Mouse (Mus musculus): Measurements from ENCODE around the gene Tbc1d22a. TPM values are rescaled to one million over a fixed set of nuclear protein-coding genes. Genes with fewer than 3 reads are reported as not detected.

The Tbc1d22a gene
- total RNA-seq, 1 experiment from 2014 or later: 28.3 TPM

DNA sequence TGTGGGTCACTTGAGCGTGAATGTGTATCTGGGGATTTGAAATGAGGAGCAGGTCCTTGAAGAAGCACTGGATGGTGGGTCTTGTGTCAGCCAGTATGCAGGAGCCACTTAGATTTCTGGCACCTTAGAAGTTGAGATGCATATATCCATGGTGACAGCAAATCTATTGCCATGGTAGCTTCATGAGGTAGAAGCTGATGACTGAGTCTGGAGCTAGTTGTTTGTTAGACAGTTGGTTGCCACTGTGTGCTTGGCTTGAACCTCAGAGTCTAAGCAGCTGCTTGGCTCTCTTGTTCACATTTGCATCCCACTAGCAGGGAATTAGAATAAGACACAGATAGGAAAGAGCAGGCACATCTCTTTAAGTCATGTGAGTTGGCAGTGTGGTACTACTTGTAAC lies 89.6 kb downstream of the Tbc1d22a start:
- no peak for ATAC-seq (replicated peaks; ENCODE audit: insufficient number of reproducible peaks, low FRiP score, low TSS enrichment, poor library complexity, severe bottlenecking)

DNA sequence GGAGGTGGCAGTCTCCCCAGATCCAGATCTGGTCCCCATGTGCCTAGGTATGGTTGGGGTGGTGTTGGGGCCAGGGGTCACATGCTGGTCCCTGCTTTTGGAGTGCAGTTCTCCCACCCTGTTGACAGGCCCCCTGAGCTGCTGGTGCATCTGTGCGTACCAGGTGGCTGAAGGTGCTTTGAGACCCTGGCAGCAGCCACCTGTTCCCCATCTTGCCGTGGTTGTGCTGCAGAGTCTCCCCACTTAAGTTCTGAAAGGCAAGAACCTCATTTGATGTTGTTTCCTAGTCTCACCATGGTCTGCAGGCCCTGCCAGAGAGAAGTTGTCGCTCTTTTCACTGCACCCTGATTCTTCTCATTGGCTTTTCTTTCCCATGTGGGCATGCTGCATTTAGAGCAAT lies 90.6 kb downstream of the Tbc1d22a start:
- ATAC-seq (replicated peaks; ENCODE audit: insufficient number of reproducible peaks, low FRiP score, low TSS enrichment, poor library complexity, severe bottlenecking): no peak

DNA sequence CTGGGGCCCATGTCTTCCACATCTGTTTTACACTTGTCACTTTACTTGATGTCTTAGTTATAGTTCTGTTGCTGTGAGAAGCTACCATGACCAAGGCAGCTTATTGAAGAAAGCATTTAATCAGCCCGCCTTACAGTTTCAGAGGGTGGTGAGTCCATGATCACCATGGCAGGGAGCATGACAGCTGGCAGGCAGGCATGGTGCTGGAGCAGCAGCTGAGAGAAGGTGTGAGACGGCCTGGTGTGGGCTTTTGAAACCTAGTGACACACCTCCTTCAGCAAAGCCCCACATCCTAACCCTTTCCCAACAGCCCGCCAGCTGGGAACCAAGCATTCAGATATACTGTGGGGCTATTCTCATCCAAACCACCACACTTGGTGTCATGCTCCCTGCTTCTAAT lies 91.0 kb downstream of the Tbc1d22a start:
- ATAC-seq (replicated peaks; ENCODE audit: insufficient number of reproducible peaks, low FRiP score, low TSS enrichment, poor library complexity, severe bottlenecking): no peak

DNA sequence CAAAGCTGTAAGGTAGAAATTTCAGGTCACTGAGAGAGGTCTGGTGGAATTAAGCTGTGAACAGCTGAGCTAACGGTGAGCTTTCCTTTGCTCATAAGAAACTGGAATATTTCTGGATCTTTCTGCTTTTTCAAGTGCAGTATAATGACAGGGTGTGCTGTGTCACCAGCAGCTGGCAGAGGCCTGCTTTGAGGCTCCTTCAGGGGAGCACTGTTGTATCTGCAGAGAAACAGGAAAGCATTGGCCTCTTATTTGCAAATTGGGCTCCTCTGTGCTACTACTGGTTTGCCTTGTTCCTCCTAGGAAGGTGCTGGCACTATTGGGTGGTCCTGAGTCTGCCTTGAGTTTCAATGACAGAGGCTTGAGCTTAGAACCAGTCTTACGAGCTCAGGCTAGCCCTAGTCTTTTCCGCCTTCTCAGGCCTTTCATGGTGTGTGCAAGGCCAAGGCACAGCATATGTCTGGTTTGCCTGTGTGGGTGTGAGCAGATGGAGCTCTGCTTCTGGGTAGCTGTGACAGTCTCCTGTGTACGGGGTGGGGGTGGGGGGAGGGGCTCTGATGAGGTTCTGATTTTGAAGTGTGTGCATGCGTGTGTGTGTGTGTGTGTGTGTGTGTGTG lies 95.1 kb downstream of the Tbc1d22a start:
- no peak for ATAC-seq (replicated peaks; ENCODE audit: insufficient number of reproducible peaks, low FRiP score, low TSS enrichment, poor library complexity, severe bottlenecking)

DNA sequence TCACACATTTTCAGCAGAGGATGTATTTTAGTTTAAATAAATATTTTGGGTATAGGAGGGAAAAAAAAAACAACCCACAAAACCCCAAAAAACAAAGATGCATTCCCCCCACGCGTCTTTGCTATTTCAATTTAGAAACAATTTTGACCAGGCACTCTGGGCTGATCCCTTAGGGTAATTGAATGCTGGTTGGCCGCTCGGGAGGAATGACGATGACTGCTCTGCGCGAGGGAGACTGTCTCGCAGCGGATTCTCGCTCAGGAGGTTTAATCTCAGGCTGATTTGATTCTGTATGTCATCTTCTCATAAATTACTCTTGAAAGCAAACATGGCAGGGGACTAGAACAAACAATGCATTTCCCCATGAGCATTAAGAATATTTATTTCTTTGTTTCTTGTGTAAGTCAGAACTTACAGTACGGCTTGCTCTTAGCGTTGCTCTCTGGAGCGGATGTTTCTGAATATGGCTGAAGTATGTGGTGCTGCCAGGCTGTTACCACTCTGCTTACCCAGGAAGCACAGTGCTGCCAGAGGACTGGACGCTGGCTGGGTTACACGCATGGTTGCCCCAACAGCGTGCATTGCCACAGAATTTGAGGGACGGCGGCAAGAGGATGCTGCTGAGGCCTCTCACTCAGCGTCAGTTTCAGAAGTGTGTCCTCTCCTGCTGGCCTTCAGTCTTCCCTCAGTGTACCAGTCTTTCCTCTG lies 106.7 kb downstream of the Tbc1d22a start:
- ATAC-seq (replicated peaks; ENCODE audit: insufficient number of reproducible peaks, low FRiP score, low TSS enrichment, poor library complexity, severe bottlenecking): no peak

DNA sequence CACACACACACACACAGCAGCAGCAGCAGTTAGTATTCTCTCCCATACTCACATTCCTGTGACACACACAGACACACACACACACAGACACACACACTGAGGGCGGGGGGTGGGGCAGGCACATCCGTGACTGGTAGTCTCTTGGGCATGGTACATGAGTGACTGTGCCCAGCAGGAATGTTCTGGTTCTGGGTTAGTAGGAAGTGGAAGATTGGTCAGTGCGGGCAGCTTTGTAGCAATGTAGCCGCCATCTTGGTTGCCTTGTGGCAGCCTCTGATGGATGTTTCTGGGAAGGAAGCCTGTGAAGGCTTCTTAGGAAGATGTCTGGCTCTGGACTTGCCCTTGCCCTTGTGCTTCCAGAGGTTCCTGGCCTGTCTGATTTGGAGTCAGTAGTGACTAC lies 112.1 kb downstream of the Tbc1d22a start:
- no peak for ATAC-seq (replicated peaks; ENCODE audit: insufficient number of reproducible peaks, low FRiP score, low TSS enrichment, poor library complexity, severe bottlenecking)

DNA sequence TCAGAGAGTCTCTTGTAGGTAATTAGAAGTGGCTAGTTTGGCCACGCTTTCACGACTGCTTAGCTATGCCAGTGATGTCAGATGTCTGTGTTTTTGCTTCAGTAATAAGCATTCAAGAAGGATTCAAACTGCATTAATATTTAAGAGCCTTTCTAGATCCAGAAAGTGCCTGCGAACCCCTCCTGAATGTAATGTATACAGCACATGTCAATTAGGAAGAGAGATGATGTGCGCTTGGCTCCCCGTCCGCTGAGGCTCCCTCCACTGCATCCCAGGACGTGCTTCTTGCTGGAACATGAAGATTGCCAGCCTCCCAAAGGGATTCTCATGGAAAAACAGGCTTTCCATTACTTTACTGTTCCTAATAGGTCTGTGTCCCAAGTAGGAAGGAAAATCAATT lies 115.7 kb downstream of the Tbc1d22a start:
- no peak for ATAC-seq (replicated peaks; ENCODE audit: insufficient number of reproducible peaks, low FRiP score, low TSS enrichment, poor library complexity, severe bottlenecking)

DNA sequence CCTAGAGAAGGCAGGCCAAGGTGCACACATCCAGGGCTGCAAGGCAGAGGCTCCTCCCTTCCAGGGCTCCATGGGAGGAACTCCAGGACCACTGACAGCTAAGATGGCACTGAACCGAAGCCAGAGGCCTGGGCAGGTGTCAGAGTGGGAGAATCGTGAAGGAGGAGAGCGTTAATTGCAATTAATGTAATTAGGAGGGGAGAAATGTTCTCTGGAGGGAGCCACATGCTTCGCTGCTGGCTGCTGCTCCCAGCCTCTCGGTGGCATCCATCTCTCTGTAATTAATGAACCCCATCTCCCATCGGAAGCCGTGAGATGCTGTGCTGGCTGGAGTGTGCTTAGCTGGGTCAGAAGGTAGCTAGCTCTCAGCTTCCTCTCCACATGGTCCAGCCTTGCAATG lies 116.2 kb downstream of the Tbc1d22a start:
- no peak for ATAC-seq (replicated peaks; ENCODE audit: insufficient number of reproducible peaks, low FRiP score, low TSS enrichment, poor library complexity, severe bottlenecking)

DNA sequence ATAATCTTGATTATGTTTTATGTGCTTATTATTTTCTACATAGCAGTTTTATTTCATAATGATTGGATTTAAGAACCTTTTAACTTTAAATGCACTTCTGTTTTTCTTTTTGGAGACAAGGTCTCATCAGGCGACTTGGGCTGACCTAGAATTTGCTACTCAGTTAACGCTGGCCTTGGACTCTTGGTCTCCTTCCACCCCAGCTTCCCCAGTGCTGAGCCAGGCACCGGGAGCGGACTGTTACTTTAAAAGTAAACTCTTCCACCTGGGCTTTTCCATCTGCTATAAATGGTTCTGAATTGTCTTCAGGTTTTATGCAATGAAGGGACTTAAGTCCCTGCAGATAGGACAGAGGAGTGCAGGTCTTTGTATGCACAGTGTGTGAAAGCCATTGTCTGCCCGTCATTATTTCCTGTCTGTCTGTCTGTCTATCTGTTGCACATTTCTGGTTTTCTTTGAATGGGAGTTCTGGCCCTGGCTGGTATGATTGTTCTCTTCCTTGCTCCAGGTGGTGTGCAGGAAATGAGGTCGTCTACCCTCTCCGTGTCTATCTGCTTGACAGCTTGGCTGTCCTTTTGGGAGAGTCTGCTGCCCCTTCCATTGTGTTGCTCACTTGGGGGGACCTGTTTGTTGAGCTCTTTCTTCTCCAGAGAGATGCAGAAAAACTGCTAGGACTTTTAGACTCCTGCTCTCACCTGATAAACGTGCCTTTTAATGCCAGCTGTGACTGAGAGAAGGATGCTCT lies 117.4 kb downstream of the Tbc1d22a start:
- no peak for ATAC-seq (replicated peaks; ENCODE audit: insufficient number of reproducible peaks, low FRiP score, low TSS enrichment, poor library complexity, severe bottlenecking)

DNA sequence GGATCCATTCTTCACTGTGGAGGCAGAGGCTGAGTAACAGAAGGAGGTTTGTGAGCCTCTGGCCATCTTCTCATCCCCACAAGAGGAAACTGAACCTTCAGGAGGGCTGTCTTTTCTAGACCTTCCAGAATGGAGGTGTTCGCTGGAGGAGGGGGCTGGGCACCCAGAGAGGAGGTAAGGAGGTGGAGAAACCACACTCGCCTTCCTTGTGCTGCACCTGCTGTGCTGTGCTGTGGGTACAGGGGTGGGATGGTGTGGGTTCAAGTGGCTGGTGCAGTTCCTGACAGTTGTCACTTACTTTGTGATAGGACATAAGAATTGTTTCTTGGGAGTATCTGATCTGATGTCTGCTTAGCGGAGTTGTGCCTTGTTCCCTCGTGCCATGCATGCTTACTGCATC lies 118.9 kb downstream of the Tbc1d22a start:
- ATAC-seq (replicated peaks; ENCODE audit: insufficient number of reproducible peaks, low FRiP score, low TSS enrichment, poor library complexity, severe bottlenecking): no peak

DNA sequence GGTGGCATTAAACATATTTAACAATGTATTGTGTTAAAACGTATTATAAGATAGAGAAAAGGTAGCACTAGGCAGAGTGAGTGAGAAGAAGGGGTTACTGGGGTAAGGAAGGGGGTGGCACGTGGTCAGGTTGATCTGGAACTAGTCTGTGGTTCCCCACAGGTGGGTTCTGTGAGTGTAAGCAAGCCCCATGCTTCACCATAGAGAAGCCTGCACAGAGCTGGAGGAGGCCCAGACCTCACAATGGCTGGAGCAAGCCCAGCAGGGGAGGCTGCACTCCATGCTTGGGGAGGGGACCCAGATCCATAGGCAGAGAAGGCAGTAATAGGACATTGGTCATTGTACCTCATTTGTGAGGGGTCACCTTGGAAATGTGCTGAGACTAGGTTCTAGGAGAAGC lies 119.3 kb downstream of the Tbc1d22a start:
- no peak for ATAC-seq (replicated peaks; ENCODE audit: insufficient number of reproducible peaks, low FRiP score, low TSS enrichment, poor library complexity, severe bottlenecking)

DNA sequence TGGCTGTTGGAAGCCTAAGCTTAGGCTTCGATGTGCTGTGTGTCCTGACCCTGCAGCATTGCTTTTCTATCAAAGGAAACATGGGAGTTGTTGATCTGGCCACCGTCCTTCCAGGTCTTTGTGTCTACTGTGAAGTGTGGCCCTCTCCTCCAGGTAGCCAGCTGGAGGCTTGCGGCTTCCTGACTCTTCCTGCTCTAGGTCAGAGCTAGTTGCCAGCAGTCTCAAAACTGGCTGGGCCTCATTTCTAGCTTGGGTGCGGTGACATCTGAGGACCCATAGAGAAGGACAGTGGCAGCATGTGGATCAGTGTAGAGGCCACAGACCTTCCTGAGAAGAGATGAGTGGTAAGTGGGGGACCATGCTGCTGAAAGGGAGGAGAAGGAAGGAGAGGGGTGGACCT lies 120.0 kb downstream of the Tbc1d22a start:
- ATAC-seq (replicated peaks; ENCODE audit: insufficient number of reproducible peaks, low FRiP score, low TSS enrichment, poor library complexity, severe bottlenecking): no peak

DNA sequence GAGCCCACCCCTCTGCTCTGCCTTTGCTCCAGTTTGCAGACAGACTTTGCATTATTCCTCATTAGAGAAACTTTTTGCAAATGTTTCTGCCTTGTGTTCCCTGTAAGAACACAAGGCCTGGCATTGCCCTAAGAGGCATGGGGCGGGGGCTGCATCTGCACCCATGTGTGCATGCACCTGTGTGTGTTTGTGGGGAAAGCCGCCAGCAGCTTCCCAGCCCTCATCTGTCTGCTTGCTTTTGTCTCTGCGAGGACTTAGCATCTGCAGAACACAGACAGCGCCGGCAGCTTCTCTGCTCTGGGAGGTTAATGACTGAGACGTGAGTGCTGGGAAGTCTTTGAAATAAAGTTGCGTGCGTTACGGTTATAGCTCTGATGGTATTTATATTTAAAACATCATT lies 120.5 kb downstream of the Tbc1d22a start:
- ATAC-seq (replicated peaks; ENCODE audit: insufficient number of reproducible peaks, low FRiP score, low TSS enrichment, poor library complexity, severe bottlenecking): no peak

DNA sequence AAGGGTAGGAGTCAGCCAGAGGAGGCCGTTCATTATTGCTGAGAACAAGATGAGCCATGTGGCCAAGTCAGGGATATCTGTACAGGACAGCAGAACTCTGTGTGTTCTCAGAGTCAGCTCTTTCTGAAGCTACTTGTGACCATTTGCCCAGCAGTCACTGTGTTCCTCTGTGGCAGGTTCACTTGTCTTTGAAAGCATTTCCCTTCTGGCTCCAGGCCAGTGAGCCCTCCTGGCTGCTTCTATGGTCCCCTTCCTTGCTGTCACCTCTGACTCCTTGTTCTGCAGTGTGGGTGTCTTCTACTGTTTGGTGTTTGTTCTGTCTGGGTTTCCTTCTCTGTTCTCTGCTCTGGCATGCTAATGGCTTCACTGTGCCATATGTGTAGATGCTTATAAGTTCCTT lies 121.5 kb downstream of the Tbc1d22a start:
- no peak for ATAC-seq (replicated peaks; ENCODE audit: insufficient number of reproducible peaks, low FRiP score, low TSS enrichment, poor library complexity, severe bottlenecking)

DNA sequence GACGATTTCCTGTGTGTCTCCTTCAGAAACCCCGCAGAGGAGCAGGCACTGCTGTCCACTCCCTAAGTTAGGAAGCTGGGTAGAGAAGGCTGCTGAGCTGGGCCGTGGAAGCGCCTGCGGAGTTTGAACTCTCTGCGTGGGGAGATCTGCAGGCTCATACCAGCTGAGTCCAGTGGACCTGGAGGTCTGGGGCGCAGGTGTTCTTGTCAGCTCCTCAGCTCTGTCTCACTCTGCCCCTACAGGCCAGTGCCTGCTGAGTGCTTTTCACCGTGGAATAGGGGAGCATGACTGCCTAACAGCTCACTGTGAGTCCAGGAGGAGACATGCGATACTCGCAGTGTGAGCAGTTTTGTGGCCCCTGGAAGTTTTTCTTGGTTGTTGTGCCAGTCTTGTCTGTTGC lies 123.5 kb downstream of the Tbc1d22a start:
- no peak for ATAC-seq (replicated peaks; ENCODE audit: insufficient number of reproducible peaks, low FRiP score, low TSS enrichment, poor library complexity, severe bottlenecking)

DNA sequence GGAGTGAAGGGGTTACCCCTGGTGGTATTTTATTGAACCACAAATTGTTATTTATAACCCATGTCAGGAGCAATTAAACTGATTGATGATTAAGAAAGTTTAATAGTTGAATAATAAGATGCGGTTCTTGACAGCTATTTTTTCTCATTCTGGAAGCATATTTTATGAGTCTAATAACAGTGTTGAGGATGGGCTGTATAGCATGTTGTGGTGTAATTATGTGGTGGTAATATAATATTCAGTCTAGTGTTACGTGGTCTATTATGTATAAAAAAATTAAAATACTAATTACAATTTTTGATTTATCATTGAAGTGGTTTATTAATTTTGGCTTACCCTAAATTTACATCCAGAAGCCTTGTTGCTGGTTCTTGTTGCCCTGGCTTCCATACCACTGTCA lies 125.5 kb downstream of the Tbc1d22a start:
- ATAC-seq (replicated peaks; ENCODE audit: insufficient number of reproducible peaks, low FRiP score, low TSS enrichment, poor library complexity, severe bottlenecking): no peak

DNA sequence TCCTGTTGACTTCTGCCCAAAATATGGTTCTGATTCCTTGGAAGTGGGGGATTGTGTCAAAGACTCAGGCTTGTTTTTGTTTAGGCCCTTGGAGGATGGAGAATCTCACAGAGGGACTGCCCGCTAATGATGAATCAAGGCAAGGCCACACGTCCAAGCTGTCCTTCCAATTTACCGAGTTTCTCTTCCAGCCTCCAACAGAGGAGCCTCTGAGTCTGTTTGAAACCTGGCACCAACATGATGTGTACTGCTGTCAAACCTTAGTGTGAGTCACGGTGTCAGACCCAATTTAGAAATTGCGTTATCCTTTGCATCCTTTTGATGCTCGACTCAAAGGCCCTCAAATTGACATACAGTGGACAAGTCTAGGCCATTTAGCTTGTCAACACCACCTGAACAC lies 126.5 kb downstream of the Tbc1d22a start:
- no peak for ATAC-seq (replicated peaks; ENCODE audit: insufficient number of reproducible peaks, low FRiP score, low TSS enrichment, poor library complexity, severe bottlenecking)

DNA sequence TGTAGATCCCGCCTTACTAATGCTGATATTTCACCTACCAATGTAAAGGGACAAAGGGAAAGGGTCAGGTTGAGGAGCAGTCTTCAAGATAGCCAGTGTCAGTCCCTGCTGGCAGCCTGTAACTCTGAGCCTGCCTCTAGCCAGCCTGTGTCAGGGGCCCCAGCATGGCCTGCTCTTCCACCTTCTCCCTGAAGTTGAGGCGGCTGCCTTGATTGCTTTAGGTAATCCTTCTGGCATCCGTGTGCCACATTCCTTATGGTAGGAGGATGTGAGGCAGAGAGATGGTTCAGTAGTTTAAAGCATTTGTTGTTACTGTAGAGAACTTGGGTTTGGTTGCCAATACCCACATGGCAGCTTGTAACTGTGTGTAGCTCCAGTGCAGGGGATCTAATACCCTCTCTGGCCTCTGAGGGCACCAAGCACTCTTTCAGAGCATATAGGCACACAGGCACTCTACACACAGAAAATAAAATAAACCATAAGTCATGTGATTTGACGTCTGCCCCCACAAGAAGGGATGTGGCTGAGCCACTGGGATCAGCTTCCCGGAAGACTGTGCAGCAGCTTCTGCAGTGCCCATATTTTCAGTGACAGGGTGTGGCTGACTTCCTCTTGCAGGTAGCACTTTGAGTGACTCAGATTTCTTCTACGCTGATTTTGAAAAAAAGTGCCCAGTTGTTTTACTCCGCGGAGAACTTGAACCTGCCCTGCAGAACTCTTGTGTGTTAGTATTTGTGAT lies 128.5 kb downstream of the Tbc1d22a start:
- ATAC-seq (replicated peaks; ENCODE audit: insufficient number of reproducible peaks, low FRiP score, low TSS enrichment, poor library complexity, severe bottlenecking): no peak

DNA sequence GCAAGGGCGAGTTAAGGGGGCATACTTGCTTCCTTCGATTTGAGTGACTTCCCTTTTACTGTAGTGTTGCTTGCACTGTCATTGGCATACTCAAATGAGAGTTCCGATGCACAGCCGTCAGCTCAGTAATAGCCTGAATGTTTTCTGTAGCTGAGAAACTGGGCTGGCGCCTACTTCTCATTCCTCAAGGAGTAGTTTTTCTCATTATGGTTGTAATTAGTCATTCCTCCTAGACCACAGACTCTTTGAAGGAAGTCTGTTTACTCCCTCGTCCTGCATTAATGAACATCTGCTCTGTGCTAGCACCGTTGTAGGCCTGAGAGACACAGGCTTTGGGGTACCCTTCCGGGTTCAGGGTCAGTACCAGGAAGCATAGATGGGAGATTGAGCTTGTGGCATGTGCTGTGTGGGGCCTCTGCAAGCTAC lies 130.7 kb downstream of the Tbc1d22a start:
- no peak for ATAC-seq (replicated peaks; ENCODE audit: insufficient number of reproducible peaks, low FRiP score, low TSS enrichment, poor library complexity, severe bottlenecking)

Data from monocyte, adult 5-6 weeks (primary cell).